Mouse (Mus musculus): Measurements from ENCODE around the gene Arl15.

DNA sequence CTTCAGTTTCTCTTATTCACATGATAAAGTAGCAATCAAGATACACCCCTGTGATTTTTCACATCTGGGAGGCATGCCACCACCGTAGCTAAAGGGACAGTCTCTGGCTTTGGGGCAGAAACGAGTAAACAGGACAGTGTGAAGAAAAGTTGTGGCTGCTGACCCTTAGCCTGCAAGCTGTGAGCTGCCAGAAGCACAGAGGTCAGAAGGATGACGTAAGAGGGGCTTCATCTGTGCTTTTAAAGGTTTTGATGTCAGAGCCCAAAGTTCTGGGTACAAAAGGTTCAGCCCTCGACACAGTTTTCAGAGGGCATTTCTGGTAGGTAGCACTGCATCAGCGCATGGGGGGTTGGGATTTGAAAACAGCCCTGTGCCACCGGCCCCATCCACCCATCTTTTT is 266.0 kb downstream of the Arl15 start:
- TF ChIP-seq CTCF (IDR thresholded peaks at IDR 0.05; ENCODE audit: extremely low read depth, insufficient read depth, insufficient read length, insufficient replicate concordance) (no peak), POLR2A (IDR thresholded peaks at IDR 0.05; ENCODE audit: low read depth, low read length) (no peak)
